In genomic region chr17:83927749-83928387, GRCm38 (mm10) we compare ENCODE assay signal across 17 mouse cellular contexts.
DNase-seq lines count a peak whose midpoint lies in the region; ATAC-seq and TF ChIP-seq lines count a peak whose summit lies in the region.
"Had no signal": no experiment of that assay in that cellular context is flagged by ENCODE, and none has a peak within 500 bp of the region (broad histone marks: within the 10 kb centered on the region; RNA-seq: fewer than 3 reads in every experiment).

No protein-coding gene starts in this region.

- no peak overlapping the region for H3K27ac ChIP-seq in liver, embryonic 12.5 days
- H3K27ac ChIP-seq: hindbrain, embryonic 13.5 days; limb, embryonic 13.5 days; midbrain, embryonic 10.5 days had no signal

- intact Hi-C loops in gastrocnemius, postnatal 36 days (cut with DNase I) = no loop called here

- no peaks in the 10 kb centered on the region for H3K36me3 ChIP-seq in liver, embryonic 12.5 days
- H3K36me3 ChIP-seq: hindbrain, embryonic 13.5 days; limb, embryonic 13.5 days; midbrain, embryonic 10.5 days had no signal

- no peak overlapping the region for H3K9ac ChIP-seq in liver, embryonic 12.5 days
- H3K9ac ChIP-seq: hindbrain, embryonic 13.5 days; limb, embryonic 13.5 days had no signal

- no peak for ATAC-seq in liver, embryonic 12.5 days
- ATAC-seq: intestine, embryonic 16.5 days had no signal

- no peak overlapping the region for H3K4me2 ChIP-seq in liver, embryonic 12.5 days
- H3K4me2 ChIP-seq: hindbrain, embryonic 13.5 days; limb, embryonic 13.5 days had no signal

- TF ChIP-seq POLR2A in brain, embryonic 14.5 days (IDR thresholded peaks at IDR 0.05; ENCODE audit: borderline replicate concordance, extremely low read depth, insufficient read depth, insufficient read length, poor library complexity, severe bottlenecking) = no peak

- H3K9me3 ChIP-seq in liver, embryonic 12.5 days (replicated peaks) = no peaks in the 10 kb centered on the region
- H3K9me3 ChIP-seq: hindbrain, embryonic 13.5 days; limb, embryonic 13.5 days; midbrain, embryonic 10.5 days had no signal

- TF ChIP-seq CTCF in brain, embryonic 14.5 days (IDR thresholded peaks at IDR 0.05; ENCODE audit: borderline replicate concordance, extremely low read depth, insufficient read depth, insufficient read length) = no peak

- H3K4me3 ChIP-seq in liver, embryonic 12.5 days = no peak overlapping the region
- H3K4me3 ChIP-seq: hindbrain, embryonic 13.5 days; limb, embryonic 13.5 days; midbrain, embryonic 10.5 days had no signal

- WGBS in liver, embryonic 12.5 days (ENCODE audit: insufficient replicate concordance) = 67% methylated on average over 6 of the region's 6 CpGs

- H3K4me1 ChIP-seq in liver, embryonic 12.5 days = peaks cover 23% of the 10 kb centered on the region
- H3K4me1 ChIP-seq: hindbrain, embryonic 13.5 days had no signal

- peak; percentile 76 for DNase-seq in adrenal gland, postnatal 14 days
- DNase-seq in adrenal gland, adult 8-10 months = no peak
- DNase-seq in heart, adult 11 months = peak; percentile 95
- DNase-seq in heart, adult 8-10 months (ENCODE audit: low spot score) = no peak
- peak; percentile 65 for DNase-seq in brain, embryonic 14.5 days (ENCODE audit: low read depth)
- DNase-seq in gastrocnemius, postnatal 36 days = peak; percentile 45 to 64
- DNase-seq in kidney, postnatal 4 days = no peak
- DNase-seq: cerebellum, adult 9-11 months; kidney, postnatal 10 days; layer of hippocampus, adult 9-11 months; lung, postnatal 14 days; thymus, adult 18-20 months had no signal

- no peaks in the 10 kb centered on the region for H3K27me3 ChIP-seq in liver, embryonic 12.5 days (replicated peaks)
- H3K27me3 ChIP-seq: hindbrain, embryonic 13.5 days; limb, embryonic 13.5 days had no signal

Comparison
In these comparisons a context has a peak if more than half of its experiments do, and no peak if none do; other contexts are left out.
1. DNase-seq: peak in adrenal gland, postnatal 14 days (single experiment), heart, adult 11 months (single experiment), brain, embryonic 14.5 days (single experiment) and gastrocnemius, postnatal 36 days (2 of 2); none in adrenal gland, adult 8-10 months (single experiment), heart, adult 8-10 months (single experiment) and kidney, postnatal 4 days (0 of 2).